Mouse (Mus musculus) myocyte (in vitro differentiated cells): ENCODE measurements around the gene Fhit. TPM values are rescaled to one million over a fixed set of nuclear protein-coding genes. Genes with fewer than 3 reads are reported as not detected.

Source experiments
- H3K27me3 ChIP-seq: one replicate; pipeline ENCODE4 v1.6.1; 2011; ENCODE audit not compliant: control insufficient read depth, insufficient read depth, insufficient read length
- H3K36me3 ChIP-seq: one replicate; pipeline ENCODE4 v1.6.1; 2011; ENCODE audit not compliant: control insufficient read depth, insufficient read depth
- H3K4me2 ChIP-seq: one replicate; pipeline ENCODE4 v1.6.1; 2011; ENCODE audit warnings: low read depth, control low read depth
- H3K4me3 ChIP-seq: one replicate; pipeline ENCODE4 v1.5.1; 2011; ENCODE audit warnings: mild to moderate bottlenecking, control low read depth, moderate library complexity
- H3K79me2 ChIP-seq: one replicate; pipeline ENCODE4 v1.6.1; 2011; ENCODE audit not compliant: control insufficient read depth, insufficient read depth
- H3ac ChIP-seq: one replicate; pipeline ENCODE4 v1.6.1; 2011; ENCODE audit not compliant: control insufficient read depth, insufficient read length
- CEBPB ChIP-seq: IDR thresholded peaks from 2 replicates; pipeline ENCODE4 v1.6.1; 2011; ENCODE audit warnings: mild to moderate bottlenecking, moderate library complexity; ENCODE audit not compliant: poor library complexity, insufficient read depth, severe bottlenecking
- E2F4 ChIP-seq: IDR thresholded peaks from one replicate; pipeline ENCODE4 v1.6.1; 2011; ENCODE audit warnings: mild to moderate bottlenecking, control low read depth, moderate library complexity; ENCODE audit not compliant: insufficient read depth
- MAX ChIP-seq: IDR thresholded peaks from one replicate; pipeline ENCODE4 v1.6.1; 2011; ENCODE audit warnings: low read depth, mild to moderate bottlenecking, control low read depth
- MYOD1 ChIP-seq, 3 experiments: IDR thresholded peaks; one replicate each; pipeline ENCODE4 v1.6.1; 2011; ENCODE audit warnings: control low read depth in 2 of 3, low read depth in 2 of 3, mild to moderate bottlenecking in 2 of 3, moderate library complexity in 1 of 3; ENCODE audit not compliant: insufficient read length in 2 of 3, control insufficient read depth in 1 of 3
- MYOG ChIP-seq, 3 experiments: IDR thresholded peaks; one replicate each; pipeline ENCODE4 v1.6.1; 2011; ENCODE audit warnings: control low read depth in 2 of 3, low read depth in 2 of 3, mild to moderate bottlenecking in 2 of 3; ENCODE audit not compliant: insufficient read length in 2 of 3, control insufficient read depth in 1 of 3, insufficient read depth in 1 of 3
- POLR2A ChIP-seq: IDR thresholded peaks from one replicate; pipeline ENCODE4 v1.6.1; 2011; ENCODE audit warnings: low read depth, mild to moderate bottlenecking, control low read depth, moderate library complexity; ENCODE audit not compliant: insufficient read length
- POLR2AphosphoS2 ChIP-seq: IDR thresholded peaks from one replicate; pipeline ENCODE4 v1.6.1; 2011; ENCODE audit warnings: low read depth, control low read depth; ENCODE audit not compliant: insufficient read length
- REST ChIP-seq: IDR thresholded peaks from one replicate; pipeline ENCODE4 v1.6.1; 2011; ENCODE audit warnings: mild to moderate bottlenecking, control low read depth, moderate library complexity; ENCODE audit not compliant: insufficient read depth, insufficient read length
- SRF ChIP-seq: IDR thresholded peaks from one replicate; pipeline ENCODE4 v1.6.1; 2011; ENCODE audit warnings: low read depth; ENCODE audit not compliant: control insufficient read depth, insufficient read length
- TCF12 ChIP-seq: IDR thresholded peaks from one replicate; pipeline ENCODE4 v1.6.1; 2011; ENCODE audit warnings: mild to moderate bottlenecking, control low read depth; ENCODE audit not compliant: poor library complexity, insufficient read depth, severe bottlenecking
- TCF3 ChIP-seq: IDR thresholded peaks from one replicate; pipeline ENCODE4 v1.6.1; 2011; ENCODE audit warnings: low read depth, control low read depth; ENCODE audit not compliant: insufficient read length
- USF1 ChIP-seq: IDR thresholded peaks from one replicate; pipeline ENCODE4 v1.6.1; 2011; ENCODE audit warnings: low read depth, mild to moderate bottlenecking, control low read depth, moderate library complexity
- polyA plus RNA-seq: library from polyadenylated mRNA; unstranded; fragments of >200 nt; fragmentation: generic; extraction: Trizol; gene quantifications from one replicate; pipeline ENCODE4 v1.2.1, GENCODE M21; 2012; ENCODE audit warnings: missing spikeins

Fhit gene
- polyA plus RNA-seq, 1 experiment = not detected

DNA sequence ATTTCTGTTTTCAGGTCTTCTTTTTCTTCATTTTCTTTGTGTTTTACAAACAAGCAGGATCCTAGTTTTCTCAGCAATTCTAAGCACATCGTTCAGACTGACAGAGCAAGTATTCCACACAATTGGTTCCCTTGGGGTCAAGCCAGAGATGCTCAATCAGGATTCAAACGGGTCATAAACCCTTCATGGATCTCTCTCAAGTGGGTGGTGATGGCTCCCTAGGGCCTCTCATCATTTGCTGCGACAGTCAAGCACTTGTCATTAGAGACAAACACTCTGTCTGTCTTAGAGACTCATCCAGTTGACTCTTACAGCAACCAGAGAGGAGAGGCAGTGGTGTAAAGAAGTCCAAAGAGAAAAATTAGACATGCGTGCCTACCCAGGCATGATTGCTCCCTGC is 948.6 kb downstream of the Fhit start:
- no peaks in the 10 kb centered on the region for H3K36me3 ChIP-seq

GRCm38 (mm10) chr14:10211184-10211583 is 950.7 kb downstream of the Fhit start:
- Histone ChIP-seq H3K79me2 (no peaks in the 10 kb centered on the region), H3K27me3 (no peaks in the 10 kb centered on the region), H3K4me3 (no peak overlapping the region), H3K36me3 (no peaks in the 10 kb centered on the region), H3K4me2 (no peak overlapping the region), H3ac (no peak overlapping the region)
- TF ChIP-seq POLR2A (no peak), SRF (no peak), MAX (no peak), REST (no peak), E2F4 (no peak), CEBPB (no peak), USF1 (no peak), MYOD1 (IDR thresholded peaks at IDR 0.05; ENCODE audit: control insufficient read depth in 1 of 3, insufficient read length in 2 of 3, low read depth in 2 of 3) (no peak), POLR2AphosphoS2 (no peak), MYOG (IDR thresholded peaks at IDR 0.05; ENCODE audit: control insufficient read depth in 1 of 3, insufficient read depth in 1 of 3, insufficient read length in 2 of 3, low read depth in 2 of 3) (no peak), TCF3 (no peak), TCF12 (no peak)

More for the DNA sequence above, 948.6 kb downstream of the Fhit start:
- TF ChIP-seq E2F4 (no peak), POLR2AphosphoS2 (no peak), SRF (no peak), MYOG (IDR thresholded peaks at IDR 0.05; ENCODE audit: control insufficient read depth in 1 of 3, insufficient read depth in 1 of 3, insufficient read length in 2 of 3, low read depth in 2 of 3) (no peak), CEBPB (no peak), TCF12 (no peak), MAX (no peak), POLR2A (no peak), REST (no peak), USF1 (no peak), MYOD1 (IDR thresholded peaks at IDR 0.05; ENCODE audit: control insufficient read depth in 1 of 3, insufficient read length in 2 of 3, low read depth in 2 of 3) (no peak), TCF3 (no peak)
- H3K4me3 ChIP-seq = no peak overlapping the region
- no peak overlapping the region for H3K4me2 ChIP-seq
- no peaks in the 10 kb centered on the region for H3K79me2 ChIP-seq
- no peak overlapping the region for H3ac ChIP-seq
- no peaks in the 10 kb centered on the region for H3K27me3 ChIP-seq

DNA sequence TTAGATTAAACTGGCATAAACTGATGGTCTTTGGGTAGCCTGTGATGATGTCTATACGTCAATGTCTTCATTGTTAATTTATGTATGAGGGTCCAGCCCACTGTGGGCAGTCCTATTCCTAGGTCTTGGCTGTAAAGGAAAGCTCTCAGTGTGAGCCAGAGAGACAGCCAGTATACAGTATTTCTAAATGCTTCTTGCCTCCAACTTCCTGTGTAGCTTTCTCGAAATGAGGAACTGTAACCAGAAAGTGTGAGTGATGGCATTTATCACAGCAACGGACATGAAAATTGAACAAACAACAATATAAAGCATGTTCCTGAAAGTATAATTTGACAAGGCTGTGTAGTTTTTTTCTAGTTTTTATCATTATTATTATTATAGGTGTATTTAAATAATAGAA is 952.8 kb downstream of the Fhit start:
- TF ChIP-seq POLR2A (no peak), POLR2AphosphoS2 (no peak), E2F4 (no peak), USF1 (no peak), TCF12 (no peak), MYOG (IDR thresholded peaks at IDR 0.05; ENCODE audit: control insufficient read depth in 1 of 3, insufficient read depth in 1 of 3, insufficient read length in 2 of 3, low read depth in 2 of 3) (no peak), SRF (no peak), MYOD1 (IDR thresholded peaks at IDR 0.05; ENCODE audit: control insufficient read depth in 1 of 3, insufficient read length in 2 of 3, low read depth in 2 of 3) (no peak), MAX (no peak), CEBPB (no peak), REST (no peak), TCF3 (no peak)
- Histone ChIP-seq H3K79me2 (no peaks in the 10 kb centered on the region), H3ac (no peak overlapping the region), H3K27me3 (no peaks in the 10 kb centered on the region), H3K4me2 (no peak overlapping the region), H3K36me3 (no peaks in the 10 kb centered on the region), H3K4me3 (no peak overlapping the region)

- no peak for TF ChIP-seq TCF12
- TF ChIP-seq POLR2AphosphoS2 = no peak
- TF ChIP-seq MAX = no peak
- TF ChIP-seq MYOG (IDR thresholded peaks at IDR 0.05; ENCODE audit: control insufficient read depth in 1 of 3, insufficient read depth in 1 of 3, insufficient read length in 2 of 3, low read depth in 2 of 3) = no peak
- TF ChIP-seq TCF3 = no peak
- TF ChIP-seq USF1 = no peak
- no peak for TF ChIP-seq REST
- TF ChIP-seq POLR2A = no peak
- no peak for TF ChIP-seq CEBPB
- no peak for TF ChIP-seq MYOD1 (IDR thresholded peaks at IDR 0.05; ENCODE audit: control insufficient read depth in 1 of 3, insufficient read length in 2 of 3, low read depth in 2 of 3)
- no peak for TF ChIP-seq SRF
- no peak for TF ChIP-seq E2F4
- Histone ChIP-seq H3K4me2 (no peak overlapping the region), H3K4me3 (no peak overlapping the region), H3K27me3 (no peaks in the 10 kb centered on the region), H3ac (no peak overlapping the region), H3K79me2 (no peaks in the 10 kb centered on the region), H3K36me3 (no peaks in the 10 kb centered on the region)
Observed at GRCm38 (mm10) chr14:10205699-10206098, 956.1 kb downstream of the Fhit start.
